Mouse (Mus musculus): Measurements from ENCODE around the gene Tas2r143. TPM values are rescaled to one million over a fixed set of nuclear protein-coding genes. Genes with fewer than 3 reads are reported as not detected.

Gene Tas2r143
- polyA plus RNA-seq, 1 experiment from 2014 or later, result not detected

Other genes with a start within 250 kb of the Tas2r143 start
- not detected in 2 replicates for gene Tas2r144, start 184.9 kb upstream of the Tas2r143 start, polyA plus RNA-seq (2014; fragmentation: Nextera tagmentation; extraction: Ambion mirVana)
- 11.6 and 12.1 TPM in 2 replicates for gene Gstk1, start 154.3 kb upstream of the Tas2r143 start, polyA plus RNA-seq (2014; fragmentation: Nextera tagmentation; extraction: Ambion mirVana)
- gene Tmem139, start 138.3 kb upstream of the Tas2r143 start, polyA plus RNA-seq (2014; fragmentation: Nextera tagmentation; extraction: Ambion mirVana), result not detected in 2 replicates
- 32.7 and 36.4 TPM in 2 replicates for gene Casp2, start 135.3 kb upstream of the Tas2r143 start, polyA plus RNA-seq (2014; fragmentation: Nextera tagmentation; extraction: Ambion mirVana)
- gene Clcn1, start 113.6 kb upstream of the Tas2r143 start, polyA plus RNA-seq (2014; fragmentation: Nextera tagmentation; extraction: Ambion mirVana), result 0.94 and 1.9 TPM in 2 replicates
- gene Fam131b, start 75.6 kb upstream of the Tas2r143 start, polyA plus RNA-seq (2014; fragmentation: Nextera tagmentation; extraction: Ambion mirVana), result 7.2 and 7.9 TPM in 2 replicates
- gene Zyx, start 50.6 kb upstream of the Tas2r143 start, polyA plus RNA-seq (2014; fragmentation: Nextera tagmentation; extraction: Ambion mirVana), result 56.6 and 60.3 TPM in 2 replicates
- gene Epha1, start 27.0 kb upstream of the Tas2r143 start, polyA plus RNA-seq (2014; fragmentation: Nextera tagmentation; extraction: Ambion mirVana), result 0.16 and 0.24 TPM in 2 replicates
- not detected in 2 replicates for gene Tas2r135, start 5.2 kb downstream of the Tas2r143 start, polyA plus RNA-seq (2014; fragmentation: Nextera tagmentation; extraction: Ambion mirVana)
- gene Tas2r126, start 34.3 kb downstream of the Tas2r143 start, polyA plus RNA-seq (2014; fragmentation: Nextera tagmentation; extraction: Ambion mirVana), result not detected in 2 replicates
- gene Olfr458, start 65.0 kb downstream of the Tas2r143 start, polyA plus RNA-seq (2014; fragmentation: Nextera tagmentation; extraction: Ambion mirVana), result not detected in 2 replicates
- not detected in 2 replicates for gene Olfr457, start 76.1 kb downstream of the Tas2r143 start, polyA plus RNA-seq (2014; fragmentation: Nextera tagmentation; extraction: Ambion mirVana)
- not detected in 2 replicates for gene Olfr456, start 87.0 kb downstream of the Tas2r143 start, polyA plus RNA-seq (2014; fragmentation: Nextera tagmentation; extraction: Ambion mirVana)
- gene Olfr455, start 147.3 kb downstream of the Tas2r143 start, polyA plus RNA-seq (2014; fragmentation: Nextera tagmentation; extraction: Ambion mirVana), result 0.08 TPM in 1 of 2 replicates, not detected in the other
- 0.05 TPM in 1 of 2 replicates, not detected in the other for gene Tcaf3, start 197.5 kb downstream of the Tas2r143 start, polyA plus RNA-seq (2014; fragmentation: Nextera tagmentation; extraction: Ambion mirVana)
- gene Tcaf2, start 245.0 kb downstream of the Tas2r143 start, polyA plus RNA-seq (2014; fragmentation: Nextera tagmentation; extraction: Ambion mirVana), result 0.86 and 1.5 TPM in 2 replicates